Mouse (Mus musculus): ENCODE measurements around the gene Tomm70a.

DNA sequence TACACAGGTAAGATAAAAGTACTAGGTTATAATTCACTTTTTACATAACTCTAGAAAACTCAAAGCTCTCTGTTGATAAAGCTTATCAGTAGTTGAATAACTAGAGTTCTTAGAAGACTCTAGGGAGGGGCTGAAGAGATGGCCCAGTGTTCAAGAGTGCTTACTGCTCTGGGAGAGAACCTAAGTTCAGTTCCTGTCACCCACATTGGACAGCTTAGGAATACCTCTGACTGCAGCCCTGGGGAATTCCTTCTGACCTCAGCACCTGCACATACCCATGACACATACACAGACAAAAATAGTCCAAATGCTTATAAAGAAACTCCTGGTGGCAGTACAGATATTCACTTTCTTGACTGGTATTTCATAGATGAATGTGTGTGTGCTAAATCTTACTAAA is 34.4 kb downstream of the Tomm70a start:
- TF ChIP-seq CTCF (IDR thresholded peaks at IDR 0.05; ENCODE audit: low read depth) = no peak
- no peak for TF ChIP-seq EP300 (IDR thresholded peaks at IDR 0.05; ENCODE audit: low read depth)
